Mouse (Mus musculus) thymus, adult 2 months (tissue): ENCODE measurements at regions not wholly inside any gene's neighbourhood (a gene's known extent, or its start where the extent isn't known, plus 50 kb on each side); places are given as distances from the start of the nearest gene placed in this dataset.

Experiments used
- CTCF ChIP-seq: fragments of 200-500 bp; IDR thresholded peaks from 2 replicates; pipeline ENCODE4 v1.5.1; 2012; ENCODE audit warnings: mild to moderate bottlenecking, control low read depth, low read length, moderate library complexity, borderline replicate concordance; ENCODE audit not compliant: control insufficient read depth, poor library complexity, insufficient read depth; ENCODE audit errors: extremely low read depth
- POLR2A ChIP-seq: fragments of 200-500 bp; IDR thresholded peaks from 2 replicates; pipeline ENCODE4 v1.6.1; 2012; ENCODE audit warnings: mild to moderate bottlenecking, low read length, control low read depth, moderate library complexity; ENCODE audit not compliant: control insufficient read depth, poor library complexity, insufficient read depth; ENCODE audit errors: extremely low read depth

GRCm38 (mm10) chr17:70916089-70916750 is 62.9 kb upstream of the Tgif1 start:
- TF ChIP-seq CTCF: no peak
- TF ChIP-seq POLR2A: no peak
